Mouse (Mus musculus) E14TG2a.4 (cell line): ENCODE results near the gene OR5BS1P.

ENCODE experiments used
- H3K27me3 ChIP-seq: 2 replicates; pipeline ENCODE4 v1.6.1; 2014; ENCODE audit warnings: low read length, control low read depth; ENCODE audit not compliant: insufficient read depth
- H3K36me3 ChIP-seq: 2 replicates; pipeline ENCODE4 v1.6.1; 2014; ENCODE audit warnings: low read length, control low read depth; ENCODE audit not compliant: insufficient read depth
- H3K4me1 ChIP-seq: replicated peaks from 2 replicates; pipeline ENCODE4 v1.6.1; 2014; ENCODE audit warnings: low read depth, low read length, control low read depth
- H3K4me3 ChIP-seq: replicated peaks from 2 replicates; pipeline ENCODE4 v1.5.1; 2014; ENCODE audit warnings: mild to moderate bottlenecking, low read length
- H3K9me3 ChIP-seq: 2 replicates; pipeline ENCODE4 v1.6.1; 2014; ENCODE audit warnings: low read length, control low read depth
- CTCF ChIP-seq: conservative IDR thresholded peaks from 2 replicates; pipeline ENCODE4 v1.5.1; 2014; ENCODE audit warnings: low read length
- NANOG ChIP-seq: IDR thresholded peaks from 2 replicates; pipeline ENCODE4 v1.6.1; 2014; ENCODE audit warnings: borderline replicate concordance, low read length, mixed read lengths
- POU5F1 ChIP-seq: IDR thresholded peaks from 2 replicates; pipeline ENCODE4 v1.6.1; 2014; ENCODE audit warnings: low read length, borderline replicate concordance

Gene OR5BS1P

DNA sequence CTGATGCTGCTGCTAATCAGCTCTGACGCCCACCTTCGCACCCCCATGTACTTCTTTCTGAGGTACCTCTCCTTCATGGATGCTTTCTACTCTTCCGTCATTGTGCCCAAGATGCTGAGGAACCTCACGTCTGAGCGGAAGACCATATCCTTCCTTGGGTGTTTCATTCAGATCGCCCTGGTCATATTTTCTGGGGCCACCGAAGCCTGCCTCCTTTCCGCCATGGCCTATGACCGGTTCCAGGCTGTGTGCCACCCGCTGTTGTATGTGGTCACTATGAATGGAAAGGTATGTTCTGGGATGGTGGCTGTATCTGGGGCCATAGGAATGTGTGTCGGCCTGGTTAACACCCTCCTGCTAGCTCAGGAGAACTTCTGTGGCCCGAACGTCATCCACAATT, 1.8 kb downstream of the OR5BS1P start:
- Histone ChIP-seq H3K27me3 (peaks cover 15% of the 10 kb centered on the region), H3K4me1 (peaks cover 4% of the 10 kb centered on the region), H3K9me3 (no peaks in the 10 kb centered on the region), H3K4me3 (no peak overlapping the region), H3K36me3 (no peaks in the 10 kb centered on the region)
- no peak for TF ChIP-seq CTCF
- no peak for TF ChIP-seq NANOG
- no peak for TF ChIP-seq POU5F1

DNA sequence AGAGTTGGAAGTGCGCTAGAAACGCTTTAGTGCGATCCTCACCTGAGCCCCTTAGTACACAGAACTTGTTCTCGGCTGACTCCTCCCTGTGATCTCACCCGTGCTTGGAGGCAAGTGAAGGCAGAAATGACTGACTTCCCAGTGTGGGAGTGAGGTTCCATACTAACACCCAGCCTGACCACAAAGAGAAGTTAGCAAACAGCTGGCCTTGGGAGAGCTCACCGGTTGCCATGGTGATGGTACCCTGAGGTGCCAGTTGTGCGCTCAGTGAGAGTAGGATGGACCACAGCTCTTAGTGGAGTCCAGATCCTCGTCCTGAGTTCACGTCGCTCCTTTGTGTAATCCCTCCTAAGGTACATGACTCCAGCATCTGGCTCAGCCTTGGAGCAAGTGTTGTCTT, 5.3 kb downstream of the OR5BS1P start:
- H3K9me3 ChIP-seq: no peaks in the 10 kb centered on the region
- TF ChIP-seq POU5F1 (no peak), NANOG (no peak)
- peaks cover 9% of the 10 kb centered on the region for H3K4me1 ChIP-seq
- H3K36me3 ChIP-seq: no peaks in the 10 kb centered on the region
- H3K27me3 ChIP-seq: peaks cover 22% of the 10 kb centered on the region
- H3K4me3 ChIP-seq: no peak overlapping the region

- H3K9me3 ChIP-seq: no peaks in the 10 kb centered on the region
- peaks cover 12% of the 10 kb centered on the region for H3K4me1 ChIP-seq
- TF ChIP-seq NANOG (no peak), CTCF (peak; percentile 72)
- H3K4me3 ChIP-seq: no peak overlapping the region
- H3K27me3 ChIP-seq: peaks cover 22% of the 10 kb centered on the region
- H3K36me3 ChIP-seq: no peaks in the 10 kb centered on the region
Measured at GRCm38 (mm10) chr15:98475382-98475781, 5.7 kb downstream of the OR5BS1P start.

DNA sequence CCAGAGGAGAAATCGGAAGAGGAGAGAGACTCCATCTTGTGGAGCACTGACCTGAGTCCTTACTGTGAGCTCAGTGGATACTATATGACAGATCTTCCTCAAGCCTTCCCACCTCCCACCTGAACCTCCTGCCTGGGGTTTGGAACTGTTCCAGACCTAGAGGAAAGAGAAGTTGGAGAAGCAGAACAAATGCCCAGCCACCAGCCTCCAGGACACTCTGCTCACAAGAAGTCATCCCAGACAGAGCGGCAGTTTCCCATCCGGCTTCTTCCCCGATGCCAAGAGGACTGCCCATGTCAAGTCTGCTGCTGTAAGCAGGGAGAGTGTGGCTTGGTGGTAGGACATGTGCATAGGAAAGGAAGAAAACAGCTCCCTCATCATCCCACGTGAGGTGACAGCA, 6.6 kb downstream of the OR5BS1P start:
- Histone ChIP-seq H3K4me1 (peaks cover 13% of the 10 kb centered on the region), H3K9me3 (no peaks in the 10 kb centered on the region), H3K27me3 (peaks cover 20% of the 10 kb centered on the region), H3K4me3 (no peak overlapping the region), H3K36me3 (no peaks in the 10 kb centered on the region)
- no peak for TF ChIP-seq NANOG
- no peak for TF ChIP-seq POU5F1
- TF ChIP-seq CTCF: no peak

- Histone ChIP-seq H3K36me3 (no peaks in the 10 kb centered on the region), H3K27me3 (peaks cover 11% of the 10 kb centered on the region), H3K9me3 (no peaks in the 10 kb centered on the region), H3K4me3 (no peak overlapping the region), H3K4me1 (peaks cover 13% of the 10 kb centered on the region)
- no peak for TF ChIP-seq POU5F1
- TF ChIP-seq NANOG: no peak
- TF ChIP-seq CTCF: no peak
Measured at GRCm38 (mm10) chr15:98479568-98480102, 9.9 kb downstream of the OR5BS1P start.

DNA sequence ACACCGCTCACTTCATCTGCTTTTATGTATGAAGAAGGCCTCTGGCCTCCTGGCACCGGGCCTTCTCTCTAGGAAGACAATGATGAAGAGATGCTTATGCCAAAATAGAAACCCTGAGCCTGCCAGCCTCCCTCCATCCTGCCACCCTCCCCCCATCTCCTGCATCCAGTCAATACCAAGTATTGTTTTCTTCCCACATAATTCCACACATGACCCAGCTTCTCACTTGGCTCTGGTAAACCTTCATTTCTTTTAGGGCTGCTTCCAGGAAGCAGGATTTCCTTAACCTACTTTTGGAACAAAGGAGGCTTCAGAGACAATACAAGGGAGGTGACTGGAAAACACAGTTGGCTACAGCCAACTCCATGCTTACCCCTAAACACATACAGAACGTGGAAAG, 13.0 kb downstream of the OR5BS1P start, which contains the start of gene Lalba:
Lalba (minus strand) TSS at position 21 of the 400 bp plus-strand sequence.
- peaks cover 9% of the 10 kb centered on the region; the same call in 1 of the 2 replicates for H3K4me1 ChIP-seq
- H3K27me3 ChIP-seq: peaks cover 2% of the 10 kb centered on the region
- no peak within 1 kb of the TSS for H3K4me3 ChIP-seq
- TF ChIP-seq CTCF (no peak), POU5F1 (no peak), NANOG (no peak)
- peaks cover 11% of the 10 kb centered on the region for H3K9me3 ChIP-seq
- H3K36me3 ChIP-seq: no peaks in the 10 kb centered on the region

DNA sequence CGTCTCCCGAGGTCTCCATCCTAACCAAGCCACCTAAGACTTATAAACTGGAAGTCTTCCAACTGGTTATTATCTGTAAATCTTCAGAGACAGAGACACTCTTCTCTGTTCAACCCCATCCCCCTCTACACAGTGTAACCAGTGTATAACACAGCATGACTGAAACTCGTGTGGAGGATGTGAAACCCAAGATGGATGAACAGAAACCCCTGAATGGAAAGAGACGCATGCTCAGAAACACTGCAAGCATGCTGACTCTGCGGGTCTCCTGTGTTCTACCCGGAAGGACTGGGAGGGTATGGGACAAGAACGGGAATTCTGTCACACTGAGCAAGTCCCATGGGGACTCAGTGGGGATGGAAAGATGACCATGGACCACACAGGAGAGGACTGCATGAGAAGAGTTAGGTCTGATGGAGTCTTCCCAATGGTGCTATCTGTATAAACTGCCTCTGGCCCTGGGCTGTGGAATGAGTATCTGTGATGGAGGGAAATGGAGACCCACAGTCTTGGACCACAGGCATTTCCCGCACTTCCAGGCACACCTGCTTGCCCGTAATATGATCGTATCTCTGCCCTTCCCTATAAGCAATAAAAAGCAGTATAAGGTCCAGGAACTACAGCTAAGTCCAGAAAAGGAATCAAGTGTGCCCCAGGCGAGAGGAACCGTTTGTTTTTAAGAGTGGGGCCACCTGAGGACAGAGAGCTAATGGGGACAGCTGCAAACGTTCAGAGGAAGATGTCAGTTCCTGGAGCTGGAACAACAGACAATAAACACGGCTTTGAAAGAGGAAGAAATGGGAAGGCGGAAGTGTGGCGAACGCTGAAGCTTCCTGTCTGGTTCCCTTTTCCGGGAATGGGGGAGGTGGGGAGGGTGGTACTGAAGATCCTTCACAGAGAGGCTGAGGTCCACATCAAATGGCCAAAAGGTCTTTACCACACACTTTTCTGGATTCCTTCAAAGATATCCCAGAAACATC, 14.5 kb downstream of the OR5BS1P start:
- H3K9me3 ChIP-seq: peaks cover 21% of the 10 kb centered on the region
- TF ChIP-seq POU5F1 (no peak), CTCF (no peak), NANOG (no peak)
- no peaks in the 10 kb centered on the region for H3K36me3 ChIP-seq
- H3K4me3 ChIP-seq: no peak overlapping the region
- H3K27me3 ChIP-seq: no peaks in the 10 kb centered on the region
- peaks cover 9% of the 10 kb centered on the region; the same call in 1 of the 2 replicates for H3K4me1 ChIP-seq

DNA sequence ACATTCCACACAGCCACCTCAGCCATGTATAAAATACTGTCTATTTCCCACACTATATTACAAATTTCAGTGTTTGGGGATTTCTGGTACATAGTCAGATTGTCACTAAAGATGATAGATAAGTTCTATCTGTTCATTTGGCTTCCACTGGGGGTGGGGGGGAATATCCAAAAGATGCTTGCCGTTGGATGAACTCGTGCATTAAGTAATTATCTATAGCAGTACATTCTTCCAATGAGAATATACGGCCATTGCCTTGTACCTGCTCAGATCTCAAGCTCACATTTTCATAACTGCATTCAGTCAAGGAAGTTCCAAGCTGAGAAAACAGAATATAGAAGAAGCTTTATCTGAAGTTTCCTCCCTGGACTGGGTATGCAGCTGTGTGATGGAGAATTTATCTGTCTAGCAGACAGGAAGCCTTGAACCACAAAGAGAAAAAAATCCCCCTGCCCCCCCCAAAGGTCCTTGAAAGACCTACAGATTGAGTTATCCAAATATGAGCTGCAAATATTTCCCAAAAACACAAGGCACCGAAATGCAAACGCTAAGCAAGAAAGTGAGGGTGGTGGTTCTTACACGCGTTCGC, 16.8 kb downstream of the OR5BS1P start:
- Histone ChIP-seq H3K27me3 (no peaks in the 10 kb centered on the region), H3K4me3 (no peak overlapping the region), H3K36me3 (no peaks in the 10 kb centered on the region), H3K9me3 (peaks cover 21% of the 10 kb centered on the region), H3K4me1 (no peaks in the 10 kb centered on the region)
- TF ChIP-seq CTCF: no peak
- TF ChIP-seq POU5F1: no peak
- TF ChIP-seq NANOG: no peak
